Mouse (Mus musculus) lung, adult 2 months (tissue): ENCODE measurements around the gene Sun1.

Experiments
- CTCF ChIP-seq: fragments of 200-500 bp; IDR thresholded peaks from 2 replicates; pipeline ENCODE4 v1.5.1; 2011; ENCODE audit warnings: mild to moderate bottlenecking, low read length, control low read depth; ENCODE audit not compliant: insufficient read depth
- POLR2A ChIP-seq: fragments of 200-500 bp; IDR thresholded peaks from 2 replicates; pipeline ENCODE4 v1.6.1; 2011; ENCODE audit warnings: low read depth, mild to moderate bottlenecking, control low read depth, low read length, borderline replicate concordance; ENCODE audit errors: extremely low read depth

DNA sequence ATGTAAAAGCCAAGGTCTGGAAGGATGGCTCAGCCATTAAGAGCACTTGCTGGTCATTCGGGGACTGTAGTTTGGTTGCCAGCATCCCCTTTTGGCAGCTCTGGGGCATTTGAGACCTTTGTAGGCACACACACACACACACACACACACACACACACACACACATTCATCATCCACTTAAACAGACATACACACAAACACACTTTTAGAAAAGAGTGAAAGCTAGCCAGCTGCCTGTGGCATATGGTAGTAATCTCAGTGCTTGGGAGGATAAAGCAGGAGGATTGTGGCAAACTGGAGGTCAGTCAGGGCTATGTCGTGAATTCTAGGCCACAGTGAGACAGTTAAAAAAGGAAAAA is 822 bp upstream of the Sun1 start:
- no peak for TF ChIP-seq POLR2A
- no peak for TF ChIP-seq CTCF
